Mouse (Mus musculus) fibroblast of lung, adult 2 months (primary cell): ENCODE measurements around the gene Sync.

Experiments used
- DNase-seq: peaks from one replicate; pipeline ENCODE4 v3.0.0-alpha.2; 2011; ENCODE audit warnings: low read depth

Gene Sync

GRCm38 (mm10) chr4:129304306-129304705 lies 16.9 kb downstream of the Sync start:
- DNase-seq: no peak

DNA sequence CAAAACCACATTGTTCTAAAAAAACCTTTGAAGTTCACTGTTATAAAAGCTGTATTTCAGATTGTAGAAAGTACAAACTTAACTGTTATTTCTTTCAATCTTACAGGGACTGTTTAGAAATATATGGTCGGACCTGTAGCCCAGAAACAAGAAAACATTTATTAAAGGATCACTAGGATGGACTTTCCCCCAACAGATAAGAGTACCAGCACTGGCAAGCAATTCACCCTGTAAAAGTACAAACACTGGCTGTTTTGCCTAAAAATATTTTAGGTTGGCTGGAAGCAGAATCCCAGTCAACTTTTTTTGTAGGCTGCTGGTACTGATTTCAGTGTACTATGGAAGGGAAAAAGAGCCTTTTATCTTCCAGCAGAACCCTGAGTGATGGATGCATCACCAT lies 20.5 kb downstream of the Sync start:
- no peak for DNase-seq

DNA sequence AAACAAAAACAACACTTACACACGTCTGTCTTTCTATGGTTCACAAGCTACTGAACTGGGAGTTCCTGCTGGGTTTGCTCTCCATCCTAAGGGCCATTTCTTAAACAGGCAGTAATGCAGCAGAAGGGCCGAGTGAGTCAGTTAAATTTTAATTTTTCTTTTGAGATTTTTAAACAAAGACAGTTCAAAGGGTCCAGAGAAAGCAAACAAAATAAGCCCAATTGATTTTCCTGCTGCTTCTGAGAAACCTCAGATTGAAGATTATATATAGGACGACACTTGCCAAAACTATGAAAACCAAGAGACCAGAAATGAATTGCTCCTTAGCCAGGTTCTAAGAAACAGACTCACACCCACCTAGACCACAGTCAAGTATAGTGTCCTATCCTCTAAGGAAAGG lies 26.5 kb downstream of the Sync start:
- no peak for DNase-seq

DNA sequence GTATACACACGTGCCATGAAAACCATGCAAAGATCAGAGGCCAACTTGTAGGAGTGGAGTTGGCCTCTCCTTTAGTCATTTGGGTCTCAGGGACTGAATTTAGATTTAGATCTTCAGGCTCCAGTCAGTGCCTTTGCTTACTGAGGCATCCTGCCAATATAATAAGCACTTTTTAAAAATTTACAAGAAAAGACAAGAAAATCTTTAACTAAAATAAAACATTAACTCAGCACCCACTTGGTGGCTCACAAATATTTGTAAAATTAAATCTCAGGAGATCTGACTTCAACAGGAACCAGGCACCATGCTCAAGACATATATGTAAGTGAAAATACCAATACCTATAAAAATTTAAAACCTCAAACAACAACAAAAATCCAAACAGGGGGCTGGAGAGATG lies 33.5 kb downstream of the Sync start:
- DNase-seq: no peak

DNA sequence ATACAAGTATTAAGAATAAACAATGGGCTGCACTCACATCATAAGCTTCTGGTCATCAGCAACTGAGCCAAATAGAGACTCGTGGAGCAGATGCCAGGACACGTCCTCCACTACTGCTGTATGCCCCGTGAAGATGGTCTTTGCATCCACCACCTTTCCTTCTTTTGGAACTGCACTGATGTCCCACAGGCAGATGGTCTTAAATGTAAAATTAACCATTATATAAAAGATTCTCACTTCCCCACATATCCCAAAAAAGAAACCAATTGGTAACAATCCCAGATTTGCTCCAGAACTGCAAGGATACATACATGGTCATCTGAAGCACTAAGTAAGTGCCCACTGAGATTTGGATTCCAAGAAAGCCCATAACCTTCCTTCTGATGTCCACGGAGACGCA lies 34.6 kb downstream of the Sync start:
- DNase-seq: no peak

GRCm38 (mm10) chr4:129323491-129323890 lies 36.1 kb downstream of the Sync start:
- no peak for DNase-seq

- DNase-seq: peak; percentile 44
Observed at GRCm38 (mm10) chr4:129324756-129325155, 37.3 kb downstream of the Sync start.

- DNase-seq: no peak
Observed at GRCm38 (mm10) chr4:129326191-129326590, 38.8 kb downstream of the Sync start.

- DNase-seq: no peak
Observed at GRCm38 (mm10) chr4:129332846-129333245, 45.4 kb downstream of the Sync start.

GRCm38 (mm10) chr4:129334677-129335215 lies 47.3 kb downstream of the Sync start:
- DNase-seq: no peak

- peak; percentile 94 for DNase-seq
Observed at GRCm38 (mm10) chr4:129335216-129336074, 48.0 kb downstream of the Sync start, which contains the start of the genes Rbbp4 and Zbtb8os. Gene Rbbp4, minus strand, starts transcription at chr4:129335370. Gene Zbtb8os, plus strand, starts transcription at chr4:129335695.

DNA sequence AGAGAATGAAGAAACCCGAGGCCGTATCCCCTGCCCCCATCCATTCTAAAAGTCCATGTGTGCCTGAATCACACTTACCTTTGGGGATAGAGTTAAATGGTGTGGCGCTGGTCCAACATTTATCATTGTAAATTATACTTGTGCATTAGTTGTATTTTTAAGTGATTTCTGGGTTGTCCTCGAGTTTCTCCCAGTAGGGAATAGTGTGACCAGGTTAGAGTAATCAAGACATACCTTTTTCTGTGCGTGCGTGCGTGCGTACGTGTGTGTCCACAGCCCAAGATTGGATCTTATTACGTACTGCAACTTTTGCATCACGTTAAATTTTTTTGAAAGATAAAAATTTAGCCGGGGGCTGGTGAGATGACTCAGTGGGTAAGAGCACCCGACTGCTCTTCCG lies 48.9 kb downstream of the Sync start:
- DNase-seq: no peak

DNA sequence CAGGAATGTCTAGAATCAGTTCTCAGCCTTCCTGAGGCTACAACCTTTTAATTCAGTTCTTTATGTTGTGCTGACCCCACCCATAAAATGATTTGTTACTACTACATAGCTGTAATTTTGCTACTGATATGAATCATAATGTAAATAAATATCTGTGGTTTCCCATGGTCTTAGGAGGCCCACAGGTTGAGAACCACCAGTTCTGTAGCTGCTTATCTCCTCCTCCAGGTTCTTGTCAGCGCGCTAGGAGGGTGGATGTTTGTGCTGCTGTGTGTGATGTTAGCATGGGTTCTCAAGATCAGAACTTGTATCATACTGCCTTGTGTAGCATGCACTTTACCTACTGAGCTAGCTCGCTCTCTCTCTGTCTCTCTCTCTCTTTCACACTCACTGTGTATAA lies 52.3 kb downstream of the Sync start:
- no peak for DNase-seq

DNA sequence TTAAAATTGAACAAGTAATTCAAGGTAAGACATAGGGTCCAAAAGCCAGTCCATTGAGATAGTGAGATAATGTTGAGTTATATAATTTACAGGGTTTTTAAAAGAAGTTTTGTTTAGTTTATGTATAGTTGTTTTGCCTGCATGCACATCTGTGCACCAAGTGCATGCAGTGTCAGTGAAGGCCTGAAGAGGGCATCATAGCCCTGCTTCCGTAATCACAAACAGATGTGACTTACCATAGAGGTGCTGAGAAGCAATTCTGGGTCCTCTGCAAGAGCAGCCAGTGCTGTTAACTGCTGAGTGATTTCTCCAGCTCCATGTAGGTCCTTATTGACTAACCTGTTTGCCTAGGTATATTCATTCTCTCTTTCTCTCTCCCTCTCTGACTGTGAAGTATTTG lies 54.5 kb downstream of the Sync start:
- no peak for DNase-seq

DNA sequence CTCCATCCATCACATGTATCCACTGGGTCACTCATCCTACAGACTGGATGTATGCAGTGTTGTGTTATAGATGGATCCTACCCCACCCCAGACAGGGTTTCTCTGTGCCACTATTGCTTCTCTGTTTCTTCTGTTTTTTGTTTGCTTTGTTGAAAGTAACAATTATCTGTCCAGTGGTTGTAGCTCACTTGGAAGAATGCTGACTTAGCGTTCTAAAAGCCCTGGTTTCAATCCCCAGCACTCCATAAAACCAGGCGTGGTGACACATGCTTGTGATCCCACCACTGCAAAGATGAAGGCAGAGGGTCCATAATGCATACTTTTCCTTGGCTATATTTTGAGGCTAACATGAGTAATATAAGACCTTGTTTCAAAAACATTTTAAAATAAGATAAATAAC lies 55.3 kb downstream of the Sync start:
- DNase-seq: no peak

DNA sequence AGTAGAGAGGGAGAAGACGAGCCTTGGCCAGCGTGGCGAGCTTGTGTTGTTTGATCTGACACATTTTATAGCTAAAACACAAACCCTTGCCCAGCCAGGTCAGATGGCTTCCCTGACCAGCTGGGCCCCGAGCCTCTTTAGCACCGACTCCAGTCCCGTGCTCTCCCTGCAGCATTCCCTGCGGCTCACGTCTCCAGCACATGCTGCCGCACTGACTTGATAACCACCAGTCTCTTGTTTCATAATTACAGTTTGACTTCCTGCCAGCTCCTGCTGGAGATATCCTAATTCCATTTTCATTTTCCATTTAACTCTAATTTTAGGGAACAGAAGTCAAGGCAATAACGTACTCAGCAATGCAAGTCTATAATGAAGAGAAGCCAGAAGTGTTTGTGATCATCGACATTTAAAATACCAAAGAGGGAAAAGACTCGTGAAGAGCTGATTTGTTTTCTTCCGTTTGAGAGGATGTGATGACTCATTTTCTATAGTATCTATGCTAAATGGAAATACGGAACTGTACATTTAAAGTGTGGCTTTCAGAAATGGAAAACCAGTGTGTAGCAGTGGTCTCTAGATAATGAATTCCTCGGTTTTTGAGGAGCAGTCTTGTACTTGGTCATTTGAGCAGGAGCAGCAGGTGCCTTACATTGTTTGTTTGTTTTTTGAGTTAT lies 59.2 kb downstream of the Sync start:
- DNase-seq: no peak

DNA sequence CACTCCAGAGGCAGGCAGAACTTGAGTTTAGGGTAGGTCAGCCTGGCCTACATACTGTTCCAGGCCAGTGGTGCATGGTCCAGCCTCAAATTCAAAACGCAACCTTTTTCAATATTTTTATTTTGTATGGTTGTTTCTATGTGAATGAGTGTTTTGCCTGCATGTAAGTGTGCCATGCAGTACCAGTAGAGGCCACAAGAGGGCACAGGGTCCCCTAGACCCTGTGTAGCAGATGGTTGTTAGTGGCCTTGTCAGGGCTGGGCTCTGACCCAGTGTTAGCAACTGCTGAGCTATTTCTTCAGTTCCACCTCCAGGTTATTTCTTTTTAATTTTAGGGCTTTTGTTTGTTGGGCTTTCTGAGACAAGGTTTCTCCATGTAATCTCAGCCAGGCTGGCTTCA lies 63.2 kb downstream of the Sync start:
- peak; percentile 77 for DNase-seq

DNA sequence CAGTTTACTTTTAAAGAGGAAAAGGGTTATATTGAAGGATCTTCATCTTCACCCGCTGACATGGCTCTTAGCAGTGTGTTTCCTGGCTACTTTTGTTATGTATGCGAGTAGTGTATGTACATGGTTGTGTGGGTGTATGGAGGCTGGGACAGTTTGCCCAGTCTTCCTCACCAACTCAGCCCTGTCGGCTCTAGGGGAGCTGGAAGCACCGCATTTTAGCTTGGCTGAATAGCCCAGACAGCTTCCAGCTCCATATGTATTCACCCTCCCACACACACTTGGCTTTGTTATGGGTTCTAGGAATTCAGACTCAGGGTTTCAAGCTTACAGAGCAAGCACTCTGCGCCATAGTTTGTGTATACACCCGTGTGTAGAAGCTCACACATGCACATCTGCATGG lies 63.7 kb downstream of the Sync start:
- DNase-seq: no peak

DNA sequence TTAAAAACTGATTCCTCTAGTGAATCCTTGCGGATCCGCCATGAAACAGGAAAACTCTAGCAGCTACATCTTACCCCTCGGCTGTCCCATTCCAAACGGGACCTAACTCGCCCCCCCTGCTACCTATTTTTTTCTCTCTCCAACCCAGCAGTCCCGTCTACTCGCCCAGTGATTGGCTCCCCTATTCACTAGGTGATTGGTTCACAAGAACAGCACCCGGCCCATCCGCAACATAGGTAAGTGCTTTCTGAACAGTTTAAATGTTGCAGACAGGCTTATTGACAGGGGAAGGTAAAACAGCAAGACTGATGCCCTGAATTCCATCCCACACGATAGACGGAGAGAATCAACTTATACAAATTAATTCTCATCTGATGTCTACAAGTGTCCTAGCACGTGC lies 65.8 kb downstream of the Sync start:
- no peak for DNase-seq

DNA sequence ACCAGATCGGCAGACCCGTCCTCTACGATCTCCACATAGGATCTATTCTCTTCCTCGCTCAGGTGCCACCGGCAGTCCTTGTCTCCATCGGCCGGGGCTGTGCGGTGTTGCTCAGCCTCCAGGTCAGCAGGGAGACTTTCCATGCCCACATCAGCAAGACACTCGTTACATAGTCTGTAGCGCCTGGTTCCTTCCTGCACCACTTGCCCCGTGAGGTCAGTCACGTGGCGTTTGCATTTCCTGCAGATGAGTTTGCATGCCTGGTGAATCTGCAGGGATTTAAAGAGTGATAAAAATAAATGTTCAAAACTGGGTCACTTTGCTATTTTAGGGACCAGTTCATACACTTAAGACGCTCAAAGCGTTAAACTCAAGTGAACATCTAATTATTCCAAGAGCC lies 66.8 kb downstream of the Sync start:
- no peak for DNase-seq

DNA sequence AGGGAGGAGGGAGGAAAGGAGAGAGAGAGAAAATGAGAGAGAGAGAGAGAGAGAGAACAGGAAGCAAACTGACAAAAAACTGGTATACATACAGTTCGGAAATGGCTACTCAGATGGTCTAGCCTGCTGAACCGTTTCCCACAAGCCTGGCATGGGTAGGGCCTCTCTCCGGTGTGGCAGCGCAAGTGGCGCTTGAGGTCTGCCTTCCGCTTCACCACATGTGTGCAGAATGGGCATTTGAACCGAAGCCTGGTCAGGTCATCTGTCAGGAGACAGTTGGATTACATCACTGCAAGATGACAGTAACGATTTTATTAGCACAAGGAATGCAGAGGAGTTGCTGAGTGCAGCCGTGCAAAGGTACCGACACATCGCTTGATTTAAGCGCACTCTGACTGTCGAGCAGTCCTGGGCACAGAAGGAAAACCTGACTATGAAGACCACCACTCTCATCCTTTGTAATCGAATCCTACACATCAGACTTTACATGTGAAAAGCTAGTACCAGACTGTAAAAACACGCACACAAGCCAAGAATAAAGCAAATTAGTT lies 70.3 kb downstream of the Sync start:
- DNase-seq: no peak
